In genomic region chr11:29548504-29549424, GRCm38 (mm10) we compare ENCODE assay signal across 8 mouse cellular contexts. TPM values are rescaled to one million over a fixed set of nuclear protein-coding genes. Genes with fewer than 3 reads are reported as not detected.
DNase-seq lines count a peak whose midpoint lies in the region; ATAC-seq lines count a peak whose summit lies in the region.

No protein-coding gene starts in this region.

- no peaks in the 10 kb centered on the region for H3K27me3 ChIP-seq in neural tube, embryonic 11.5 days (ENCODE audit: control insufficient read depth, insufficient read depth, low read length)
- H3K27me3 ChIP-seq in hindbrain, embryonic 12.5 days, result no peaks in the 10 kb centered on the region

- H3K9me3 ChIP-seq in neural tube, embryonic 11.5 days (ENCODE audit: control insufficient read depth, low read length), result no peaks in the 10 kb centered on the region
- no peaks in the 10 kb centered on the region for H3K9me3 ChIP-seq in hindbrain, embryonic 12.5 days (replicated peaks)

- DNase-seq in adrenal gland, adult 2 months, result peak; percentile 12
- no peak for DNase-seq in adrenal gland, postnatal 4 days (ENCODE audit: low spot score in 2 of 2)
- DNase-seq in neural tube, embryonic 11.5 days (ENCODE audit: low spot score), result peak; percentile 12
- DNase-seq in neural tube, embryonic 10.5 days (ENCODE audit: extremely low spot score, low spot score), result no peak
- DNase-seq in layer of hippocampus, postnatal 10 days (ENCODE audit: low spot score in 2 of 2), result no peak

- WGBS in neural tube, embryonic 11.5 days, result 26% methylated on average over 23 of the region's 23 CpGs
- WGBS in hindbrain, embryonic 12.5 days, result 27% methylated on average over 23 of the region's 23 CpGs

- no peaks in the 10 kb centered on the region for H3K4me1 ChIP-seq in neural tube, embryonic 11.5 days (ENCODE audit: control insufficient read depth, insufficient read depth, low read length)
- H3K4me1 ChIP-seq in hindbrain, embryonic 12.5 days, result peaks cover 9% of the 10 kb centered on the region

- H3K4me3 ChIP-seq in neural tube, embryonic 11.5 days (ENCODE audit: low read depth, low read length), result peak overlapping the region; percentile 79
- peak overlapping the region; percentile 54 for H3K4me3 ChIP-seq in hindbrain, embryonic 12.5 days

- H3K36me3 ChIP-seq in neural tube, embryonic 11.5 days (ENCODE audit: control insufficient read depth, insufficient read depth, low read length), result peaks cover 8% of the 10 kb centered on the region
- peaks cover 21% of the 10 kb centered on the region for H3K36me3 ChIP-seq in hindbrain, embryonic 12.5 days

- no peak overlapping the region for H3K27ac ChIP-seq in neural tube, embryonic 11.5 days (ENCODE audit: low read depth, low read length)
- H3K27ac ChIP-seq in hindbrain, embryonic 12.5 days, result peak overlapping the region; percentile 82; the same call in 1 of the 2 replicates

- H3K9ac ChIP-seq in neural tube, embryonic 11.5 days (ENCODE audit: low read length), result peak overlapping the region; percentile 91
- peak overlapping the region; percentile 78 for H3K9ac ChIP-seq in hindbrain, embryonic 12.5 days

- peak; percentile 18; the same call in 1 of the 2 replicates for ATAC-seq in neural tube, embryonic 11.5 days (ENCODE audit: insufficient read depth, low FRiP score, low TSS enrichment)
- ATAC-seq in hindbrain, embryonic 12.5 days (ENCODE audit: low FRiP score), result 0 out of 2 replicates have a peak, but pooled peaks have one; percentile 14
- ATAC-seq in megakaryocyte-erythroid progenitor cell, adult 5-6 weeks (replicated peaks; ENCODE audit: low FRiP score, low TSS enrichment, poor library complexity, severe bottlenecking), result 0 out of 2 replicates have a peak, but pooled peaks have one; percentile 11
- no peak for ATAC-seq in granulocyte monocyte progenitor cell, adult 5-6 weeks (replicated peaks; ENCODE audit: poor library complexity, severe bottlenecking)

- H3K4me2 ChIP-seq in neural tube, embryonic 11.5 days (ENCODE audit: low read depth), result peak overlapping the region; percentile 57
- H3K4me2 ChIP-seq in hindbrain, embryonic 12.5 days (replicated peaks), result peak overlapping the region; percentile 67

RNA-seq across cellular contexts. Expression of gene Rps27a, which starts 0.9 kb away (rescaled TPM):
- total RNA-seq in adrenal gland, adult 2 months (2021), result 100 to 1,000 TPM; 580 to 927 TPM
- polyA plus RNA-seq in adrenal gland, adult 2 months (2012; rRNA removed), result 8.1 and 8.9 TPM in 2 replicates
- total RNA-seq in adrenal gland, postnatal 4 days (2021), result 1,000 to 10,000 TPM; 1,238 to 1,298 TPM
- polyA plus RNA-seq in neural tube, embryonic 11.5 days (2014; fragmentation: Nextera tagmentation; extraction: Ambion mirVana), result 954 and 1,013 TPM in 2 replicates
- 662 and 771 TPM in 2 replicates for polyA plus RNA-seq in hindbrain, embryonic 12.5 days (2016; fragmentation: Nextera tagmentation; extraction: Ambion mirVana)
- 4,800 and 5,317 TPM in 2 replicates for total RNA-seq in megakaryocyte-erythroid progenitor cell, adult 5-6 weeks (2014; fragmentation: Nextera tagmentation)
- 1,061 and 1,131 TPM in 2 replicates for total RNA-seq in megakaryocyte-erythroid progenitor cell, adult 5-6 weeks (2017)
- total RNA-seq in granulocyte monocyte progenitor cell, adult 5-6 weeks (2014; fragmentation: Nextera tagmentation), result 4,428 and 5,155 TPM in 2 replicates
- total RNA-seq in granulocyte monocyte progenitor cell, adult 5-6 weeks (2017), result 1,402 and 1,539 TPM in 2 replicates
- total RNA-seq in layer of hippocampus, postnatal 10 days (2021), result 100 to 1,000 TPM; 485 to 520 TPM

RNA-seq across cellular contexts. Expression of gene Clhc1, which starts 1.0 kb away (rescaled TPM):
- under 1 TPM; 0.17 to 0.40 TPM for total RNA-seq in adrenal gland, adult 2 months (2021)
- polyA plus RNA-seq in adrenal gland, adult 2 months (2012; rRNA removed), result not detected in 2 replicates
- total RNA-seq in adrenal gland, postnatal 4 days (2021), result under 1 TPM; 0.42 to 0.48 TPM
- 0.42 and 0.45 TPM in 2 replicates for polyA plus RNA-seq in neural tube, embryonic 11.5 days (2014; fragmentation: Nextera tagmentation; extraction: Ambion mirVana)
- 0.29 TPM in 1 of 2 replicates, not detected in the other for polyA plus RNA-seq in hindbrain, embryonic 12.5 days (2016; fragmentation: Nextera tagmentation; extraction: Ambion mirVana)
- total RNA-seq in megakaryocyte-erythroid progenitor cell, adult 5-6 weeks (2014; fragmentation: Nextera tagmentation), result 0.17 and 0.50 TPM in 2 replicates
- total RNA-seq in megakaryocyte-erythroid progenitor cell, adult 5-6 weeks (2017), result not detected in 2 replicates
- total RNA-seq in granulocyte monocyte progenitor cell, adult 5-6 weeks (2014; fragmentation: Nextera tagmentation), result 1.2 TPM in 1 of 2 replicates, not detected in the other
- total RNA-seq in granulocyte monocyte progenitor cell, adult 5-6 weeks (2017), result 0.47 TPM in 1 of 2 replicates, not detected in the other
- under 1 TPM in 1 of 2 experiments, not detected in 1; 0.27 TPM for total RNA-seq in layer of hippocampus, postnatal 10 days (2021)

RNA-seq across cellular contexts. Expression of gene Mtif2, which starts 22.6 kb away (rescaled TPM):
- 10 to 100 TPM; 29.8 to 49.8 TPM for total RNA-seq in adrenal gland, adult 2 months (2021)
- polyA plus RNA-seq in adrenal gland, adult 2 months (2012; rRNA removed), result 6.4 and 6.9 TPM in 2 replicates
- total RNA-seq in adrenal gland, postnatal 4 days (2021), result 10 to 100 TPM; 47.1 to 49.7 TPM
- polyA plus RNA-seq in neural tube, embryonic 11.5 days (2014; fragmentation: Nextera tagmentation; extraction: Ambion mirVana), result 41.9 and 43.3 TPM in 2 replicates
- polyA plus RNA-seq in hindbrain, embryonic 12.5 days (2016; fragmentation: Nextera tagmentation; extraction: Ambion mirVana), result 54.7 and 54.8 TPM in 2 replicates
- 36.9 and 43.0 TPM in 2 replicates for total RNA-seq in megakaryocyte-erythroid progenitor cell, adult 5-6 weeks (2014; fragmentation: Nextera tagmentation)
- total RNA-seq in megakaryocyte-erythroid progenitor cell, adult 5-6 weeks (2017), result 117 and 131 TPM in 2 replicates
- total RNA-seq in granulocyte monocyte progenitor cell, adult 5-6 weeks (2014; fragmentation: Nextera tagmentation), result 26.6 and 36.1 TPM in 2 replicates
- total RNA-seq in granulocyte monocyte progenitor cell, adult 5-6 weeks (2017), result 59.9 and 69.5 TPM in 2 replicates
- total RNA-seq in layer of hippocampus, postnatal 10 days (2021), result 10 to 100 TPM; 29.2 to 36.5 TPM

RNA-seq across cellular contexts. Expression of gene Prorsd1, which starts 33.9 kb away (rescaled TPM):
- 10 to 100 TPM; 19.9 to 30.9 TPM for total RNA-seq in adrenal gland, adult 2 months (2021)
- 0.36 and 0.47 TPM in 2 replicates for polyA plus RNA-seq in adrenal gland, adult 2 months (2012; rRNA removed)
- 10 to 100 TPM; 17.7 to 22.3 TPM for total RNA-seq in adrenal gland, postnatal 4 days (2021)
- 22.0 and 26.3 TPM in 2 replicates for polyA plus RNA-seq in neural tube, embryonic 11.5 days (2014; fragmentation: Nextera tagmentation; extraction: Ambion mirVana)
- polyA plus RNA-seq in hindbrain, embryonic 12.5 days (2016; fragmentation: Nextera tagmentation; extraction: Ambion mirVana), result 19.0 and 19.6 TPM in 2 replicates
- total RNA-seq in megakaryocyte-erythroid progenitor cell, adult 5-6 weeks (2014; fragmentation: Nextera tagmentation), result 56.5 and 69.5 TPM in 2 replicates
- 76.9 and 78.5 TPM in 2 replicates for total RNA-seq in megakaryocyte-erythroid progenitor cell, adult 5-6 weeks (2017)
- 34.5 and 53.7 TPM in 2 replicates for total RNA-seq in granulocyte monocyte progenitor cell, adult 5-6 weeks (2014; fragmentation: Nextera tagmentation)
- 21.1 and 46.2 TPM in 2 replicates for total RNA-seq in granulocyte monocyte progenitor cell, adult 5-6 weeks (2017)
- 1 to 10 TPM; 4.0 to 5.3 TPM for total RNA-seq in layer of hippocampus, postnatal 10 days (2021)

Comparison
In these comparisons a context has a peak if more than half of its experiments do, and no peak if none do; other contexts are left out.
1. DNase-seq: peak in adrenal gland, adult 2 months (single experiment) and neural tube, embryonic 11.5 days (single experiment); none in adrenal gland, postnatal 4 days (0 of 2), neural tube, embryonic 10.5 days (single experiment) and layer of hippocampus, postnatal 10 days (0 of 2).